Mouse (Mus musculus) central nervous system, embryonic 14 days (tissue): ENCODE data around the gene Gm45234. TPM values are rescaled to one million over a fixed set of nuclear protein-coding genes. Genes with fewer than 3 reads are reported as not detected.

Experiments used
- polyA plus RNA-seq: library from polyadenylated mRNA; depleted of rRNA; stranded (reverse); fragments of >200 nt; gene quantifications from 2 replicates; pipeline ENCODE4 v1.2.3, GENCODE M21; 2012; rRNA removed

Gene Gm45234
- polyA plus RNA-seq, result not detected in 2 replicates

DNA sequence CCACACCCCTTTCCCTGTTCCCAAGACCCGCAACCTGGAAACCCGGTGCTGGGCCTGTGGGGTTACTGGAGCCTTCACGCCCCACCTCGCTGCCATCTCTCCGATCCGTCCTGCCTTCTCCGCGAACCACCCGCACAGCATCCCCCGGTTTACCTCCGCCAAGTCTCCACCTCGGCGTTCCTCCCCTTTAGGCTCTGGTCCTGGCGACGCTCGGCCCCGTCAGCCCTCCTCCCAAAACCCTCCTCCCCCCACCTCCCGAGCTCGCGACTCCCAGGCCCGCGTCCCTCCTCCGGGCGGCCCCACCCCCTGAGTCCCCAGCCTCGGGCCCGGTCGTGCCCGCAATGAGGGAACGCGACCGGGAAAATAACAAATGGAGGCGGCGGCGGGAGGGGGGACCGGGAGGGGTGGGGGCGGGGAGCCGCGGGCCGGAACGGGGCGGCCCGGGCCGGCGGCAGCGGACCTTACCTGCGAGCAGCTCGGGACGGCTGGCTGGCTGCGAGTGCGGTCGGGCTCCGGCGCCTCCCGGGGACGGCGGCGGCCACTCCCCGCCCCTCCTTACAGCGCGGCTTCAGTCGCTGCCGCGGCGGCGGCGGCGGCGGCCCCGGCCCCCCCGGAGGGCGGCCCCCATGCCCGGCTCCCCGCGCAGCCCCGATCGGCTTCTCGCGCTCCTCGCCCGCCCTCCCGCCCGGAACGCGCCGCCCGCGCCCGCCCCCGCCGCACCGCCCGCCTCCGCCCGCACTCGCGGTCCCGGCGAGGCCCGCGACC is at the start of gene Gm45234, which contains the start of gene Atn1:
Gene Gm45234, minus strand, starts transcription at position 191 of the 765 bp plus-strand sequence.
Gene Atn1, minus strand, starts transcription at position 694 of the 765 bp plus-strand sequence.

DNA sequence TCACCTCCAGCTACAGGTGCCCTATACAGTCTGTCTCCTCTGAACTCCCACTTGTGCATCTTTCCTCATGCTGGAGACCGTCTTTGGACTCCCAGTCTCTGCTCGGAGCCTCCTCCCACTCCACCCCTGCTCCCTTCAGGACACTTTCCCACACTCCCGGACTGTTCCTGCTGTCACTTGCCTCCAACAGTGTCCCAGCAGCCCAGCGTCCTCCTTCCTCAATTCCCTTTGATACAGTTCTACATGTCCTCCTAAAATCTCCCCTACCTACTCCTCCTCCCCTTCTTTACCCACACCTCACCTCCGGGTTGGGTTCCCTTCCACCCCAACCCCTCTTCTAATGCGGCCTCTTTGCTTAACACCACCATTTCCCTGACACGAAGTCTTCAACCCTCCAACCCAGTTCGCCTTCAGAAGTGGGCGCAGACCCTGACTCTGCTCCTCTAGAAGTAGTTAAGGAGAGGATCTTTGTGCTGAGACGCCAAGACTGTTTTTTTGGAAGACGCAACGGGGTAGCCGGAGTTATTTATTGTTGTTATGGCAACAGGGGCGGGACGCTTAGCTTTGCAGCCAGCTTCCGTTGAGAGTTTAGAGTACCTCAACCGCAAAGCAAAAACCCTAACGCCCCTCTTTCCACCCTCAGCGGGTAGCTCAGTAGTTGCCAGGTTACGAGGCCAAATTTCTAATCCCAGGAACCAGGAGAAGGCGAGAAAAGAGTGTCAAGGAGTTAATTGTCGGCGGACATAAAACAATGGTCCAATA is 23.6 kb upstream of the Gm45234 start, which contains the start of gene Lrrc23:
Gene Lrrc23, minus strand, starts transcription at position 506 of the 762 bp plus-strand sequence.

DNA sequence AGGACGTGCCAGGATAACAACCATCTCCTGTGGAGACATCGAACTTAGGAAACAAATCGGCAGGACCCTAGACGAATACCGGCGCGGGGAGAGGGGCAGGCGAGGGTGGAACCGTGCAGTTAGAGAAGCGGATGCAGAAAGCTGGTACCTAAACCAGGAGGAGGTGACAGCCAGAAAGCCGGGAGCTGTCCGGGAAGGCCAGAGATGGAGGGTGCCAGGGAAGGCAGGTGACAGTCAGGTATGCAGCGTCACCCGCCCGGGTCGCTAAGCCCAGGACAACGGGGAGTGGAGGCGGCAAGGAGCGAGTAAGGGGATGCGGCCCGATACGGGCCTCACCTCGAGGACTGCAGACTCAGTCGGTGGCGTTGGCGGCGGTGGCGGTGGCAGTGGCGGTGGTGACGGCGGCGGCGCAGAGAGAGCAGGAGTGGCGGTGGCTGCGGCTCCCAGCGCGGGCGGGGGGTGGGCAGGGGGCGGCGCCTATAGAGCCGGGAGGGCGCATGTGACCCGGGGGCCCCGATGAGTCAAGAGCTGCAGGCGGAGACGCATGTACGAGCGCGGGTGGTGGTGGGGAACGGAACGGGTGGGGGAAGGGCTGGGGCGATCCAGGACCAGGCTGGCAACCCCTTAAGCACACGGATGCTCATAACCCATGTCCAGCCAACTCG is 13.4 kb upstream of the Gm45234 start, which contains the start of gene Eno2:
Gene Eno2, minus strand, starts transcription at position 573 of the 665 bp plus-strand sequence.

DNA sequence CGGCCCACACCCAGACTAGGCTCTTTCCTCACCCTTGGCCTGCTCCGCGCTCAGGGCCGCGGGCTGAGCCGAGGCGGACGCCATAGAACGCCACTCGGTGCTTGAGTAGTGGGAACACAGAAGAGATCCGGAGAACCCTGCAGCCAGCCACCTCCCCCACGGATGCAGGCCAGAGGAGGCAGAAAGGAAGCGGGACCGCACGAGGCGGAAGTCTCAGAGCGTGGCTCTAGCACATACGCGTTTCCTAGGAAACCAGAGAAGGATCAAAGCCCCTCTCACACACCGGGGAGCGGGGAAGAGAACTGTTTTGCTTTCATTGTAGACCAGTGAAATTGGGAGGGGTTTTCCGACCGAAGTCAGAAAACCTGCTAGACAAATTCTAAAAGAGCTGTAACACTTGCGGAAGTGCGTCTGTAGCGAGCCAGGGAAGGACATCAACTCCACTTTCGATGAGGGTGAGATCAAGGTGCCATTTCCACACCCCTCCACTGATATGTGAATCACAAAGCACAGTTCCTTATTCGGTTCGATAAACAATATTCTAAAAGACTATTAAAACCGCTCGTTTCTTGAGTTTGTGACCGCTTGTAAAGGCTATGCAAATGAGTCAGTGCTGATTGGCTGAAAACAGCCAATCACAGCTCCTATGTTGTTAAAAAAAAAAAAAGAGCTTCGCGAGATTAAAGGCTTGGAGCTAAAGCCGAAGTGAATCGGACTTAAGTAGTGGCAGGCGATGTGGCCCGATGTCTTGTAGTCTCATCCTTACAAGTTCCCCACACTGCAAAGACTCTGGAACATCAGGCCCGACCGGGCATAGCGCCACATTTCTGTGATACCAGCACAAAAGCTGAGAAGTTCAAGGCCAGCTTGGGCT is 14.7 kb downstream of the Gm45234 start, which contains the start of gene Grcc10:
Gene Grcc10, minus strand, starts transcription at position 487 of the 874 bp plus-strand sequence.

DNA sequence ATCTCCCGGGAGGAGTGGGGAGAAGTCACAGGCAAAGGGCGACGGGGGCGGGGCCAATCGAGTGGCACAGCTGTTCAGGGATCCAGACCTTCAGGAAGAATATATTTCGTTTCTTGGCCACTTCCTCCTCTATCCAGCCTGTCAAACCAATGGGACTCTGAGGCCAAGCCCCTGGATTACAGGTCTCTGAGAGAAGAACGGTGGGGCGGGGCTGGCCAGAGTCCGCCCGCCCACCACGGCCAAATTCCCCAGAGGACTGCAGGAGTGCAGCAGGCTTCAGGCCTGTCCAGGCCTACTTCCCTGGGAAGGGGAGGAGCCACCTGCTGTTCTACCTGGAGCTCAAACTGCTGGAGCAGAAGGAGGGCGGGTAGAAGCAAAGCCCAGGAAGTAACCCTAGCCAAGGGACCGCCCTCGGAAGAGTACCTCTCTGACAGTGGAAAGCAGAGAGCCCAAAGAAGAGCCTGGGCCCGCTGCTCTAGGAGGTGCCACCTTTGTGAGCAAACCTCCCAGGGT is 17.3 kb downstream of the Gm45234 start, which contains the start of gene Ptpn6:
Gene Ptpn6, minus strand, starts transcription at position 204 of the 513 bp plus-strand sequence.

DNA sequence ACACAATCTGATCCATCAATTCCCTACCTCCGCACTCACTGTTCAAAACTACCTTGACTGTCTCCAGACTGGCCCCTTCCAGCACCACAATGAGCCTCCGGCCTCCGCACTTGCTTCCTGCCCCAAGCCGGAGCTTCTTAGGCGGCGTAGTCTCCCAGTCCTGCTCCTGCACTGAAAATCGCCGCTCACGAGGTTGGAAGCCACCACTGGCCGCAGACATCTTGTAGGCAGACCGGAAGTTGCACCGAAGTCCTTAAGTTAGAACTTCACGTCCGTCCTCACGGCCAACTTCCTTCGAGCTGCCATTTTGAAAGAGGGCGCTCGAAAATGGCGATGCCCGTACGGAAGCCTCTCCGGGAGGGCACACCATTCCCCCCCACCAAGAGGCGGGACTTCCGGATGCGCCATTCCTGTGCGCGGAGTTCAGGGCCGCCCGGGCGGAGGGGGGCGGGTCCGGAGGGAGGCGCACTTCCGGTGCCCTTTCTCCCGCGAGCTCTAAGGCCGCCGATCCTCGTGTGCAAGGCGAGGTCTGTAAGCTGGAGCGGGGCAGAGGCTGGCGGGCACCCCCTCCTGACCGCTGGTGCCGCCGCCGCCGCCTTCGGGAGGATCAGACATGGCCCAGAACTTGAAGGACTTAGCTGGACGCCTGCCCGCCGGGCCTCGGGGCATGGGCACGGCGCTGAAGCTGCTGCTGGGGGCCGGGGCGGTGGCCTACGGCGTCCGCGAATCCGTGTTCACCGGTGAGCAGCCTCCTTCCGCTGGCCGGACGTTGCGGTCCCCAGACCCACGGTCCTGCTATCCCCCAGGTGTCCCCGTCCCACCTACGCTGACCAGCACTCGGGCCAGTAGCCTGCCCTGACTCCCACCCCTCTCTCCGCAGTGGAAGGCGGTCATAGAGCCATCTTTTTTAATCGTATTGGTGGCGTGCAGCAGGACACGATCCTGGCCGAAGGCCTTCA is 43.7 kb downstream of the Gm45234 start, which contains the start of the genes Emg1 and Phb2:
Gene Emg1, minus strand, starts transcription at position 355 of the 959 bp plus-strand sequence.
Gene Phb2, plus strand, starts transcription at position 513 of the 959 bp plus-strand sequence.

Other genes with a start within 250 kb of the Gm45234 start
- 0.33 and 0.93 TPM in 2 replicates for gene C1ra, start 243.6 kb downstream of the Gm45234 start, polyA plus RNA-seq
- 1.3 and 2.9 TPM in 2 replicates for gene C1s1, start 213.7 kb downstream of the Gm45234 start, polyA plus RNA-seq
- gene C1rb, start 185.7 kb downstream of the Gm45234 start, polyA plus RNA-seq, result not detected in 2 replicates
- 0.34 and 0.44 TPM in 2 replicates for gene C1s2, start 119.9 kb downstream of the Gm45234 start, polyA plus RNA-seq
- 53.8 and 63.1 TPM in 2 replicates for gene Lpcat3, start 93.0 kb downstream of the Gm45234 start, polyA plus RNA-seq
- gene Emg1, start 43.8 kb downstream of the Gm45234 start, polyA plus RNA-seq, result 134 and 145 TPM in 2 replicates
- gene Phb2, start 43.7 kb downstream of the Gm45234 start, polyA plus RNA-seq, result 171 and 179 TPM in 2 replicates
- 5.3 and 6.1 TPM in 2 replicates for gene Ptpn6, start 17.3 kb downstream of the Gm45234 start, polyA plus RNA-seq
- gene Grcc10, start 14.6 kb downstream of the Gm45234 start, polyA plus RNA-seq, result 499 and 546 TPM in 2 replicates
- gene Atn1, start 503 bp upstream of the Gm45234 start, polyA plus RNA-seq, result 77.8 and 103 TPM in 2 replicates
- gene Eno2, start 13.7 kb upstream of the Gm45234 start, polyA plus RNA-seq, result 56.4 and 62.0 TPM in 2 replicates
- gene Lrrc23, start 23.7 kb upstream of the Gm45234 start, polyA plus RNA-seq, result 9.0 and 9.4 TPM in 2 replicates
- 5.4 and 8.0 TPM in 2 replicates for gene Spsb2, start 52.6 kb upstream of the Gm45234 start, polyA plus RNA-seq
- gene Tpi1, start 58.3 kb upstream of the Gm45234 start, polyA plus RNA-seq, result 409 and 429 TPM in 2 replicates
- gene Usp5, start 73.5 kb upstream of the Gm45234 start, polyA plus RNA-seq, result 138 and 145 TPM in 2 replicates
- 76.7 and 102 TPM in 2 replicates for gene Cdca3, start 73.5 kb upstream of the Gm45234 start, polyA plus RNA-seq
- gene Gnb3, start 84.3 kb upstream of the Gm45234 start, polyA plus RNA-seq, result 2.1 and 2.5 TPM in 2 replicates
- 143 and 182 TPM in 2 replicates for gene P3h3, start 101.7 kb upstream of the Gm45234 start, polyA plus RNA-seq
- gene Gpr162, start 108.0 kb upstream of the Gm45234 start, polyA plus RNA-seq, result 72.7 and 75.1 TPM in 2 replicates
- gene Cd4, start 132.2 kb upstream of the Gm45234 start, polyA plus RNA-seq, result 0.18 and 0.20 TPM in 2 replicates
- gene Lag3, start 155.7 kb upstream of the Gm45234 start, polyA plus RNA-seq, result 4.0 and 4.2 TPM in 2 replicates
- 2,372 and 2,516 TPM in 2 replicates for gene Ptms, start 164.1 kb upstream of the Gm45234 start, polyA plus RNA-seq
- gene Mlf2, start 175.4 kb upstream of the Gm45234 start, polyA plus RNA-seq, result 531 and 537 TPM in 2 replicates
- gene Cops7a, start 209.5 kb upstream of the Gm45234 start, polyA plus RNA-seq, result 135 and 153 TPM in 2 replicates
- gene Pianp, start 240.7 kb upstream of the Gm45234 start, polyA plus RNA-seq, result 36.3 and 46.5 TPM in 2 replicates